ENCODE assay signal across 15 mouse cellular contexts in genomic region chr3:50185879-50186278, GRCm38 (mm10).
"Had no signal": no experiment of that assay in that cellular context is flagged by ENCODE, and none has a peak within 500 bp of the region (broad histone marks: within the 10 kb centered on the region; RNA-seq: fewer than 3 reads in every experiment).

No protein-coding gene starts in this region.

- H3K4me3 ChIP-seq: layer of hippocampus, adult 2 months; megakaryocyte, embryonic 14.5 days; midbrain, embryonic 15.5 days; neural tube, embryonic 12.5 days had no signal

- H3K9ac ChIP-seq: liver, embryonic 14.5 days; midbrain, embryonic 15.5 days; neural tube, embryonic 12.5 days had no signal

- H3K27ac ChIP-seq: kidney, postnatal 0 days; layer of hippocampus, adult 2 months; liver, embryonic 14.5 days; macrophage; midbrain, embryonic 15.5 days; neural tube, embryonic 12.5 days; stomach, postnatal 0 days had no signal

- ATAC-seq: hindbrain, embryonic 16.5 days; inflammation-experienced regulatory T-cells, adult 6 months; intestine, postnatal 0 days; midbrain, embryonic 15.5 days had no signal

- DNase-seq: kidney, adult 8-10 months; kidney, postnatal 4 days; thymus, postnatal 14 days had no signal

- H3K36me3 ChIP-seq: midbrain, embryonic 15.5 days; neural tube, embryonic 12.5 days had no signal

- H3K4me1 ChIP-seq: megakaryocyte, embryonic 14.5 days; midbrain, embryonic 15.5 days; neural tube, embryonic 12.5 days had no signal

- H3K9me3 ChIP-seq: megakaryocyte, embryonic 14.5 days; midbrain, embryonic 15.5 days; neural tube, embryonic 12.5 days had no signal

- H3K4me2 ChIP-seq: midbrain, embryonic 11.5 days; midbrain, embryonic 15.5 days; neural tube, embryonic 12.5 days had no signal

- H3K27me3 ChIP-seq: megakaryocyte, embryonic 14.5 days; midbrain, embryonic 15.5 days; neural tube, embryonic 12.5 days had no signal
